Mouse (Mus musculus) layer of hippocampus, adult 2 months (tissue): ENCODE data around the gene Ccn2. TPM values are rescaled to one million over a fixed set of nuclear protein-coding genes. Genes with fewer than 3 reads are reported as not detected.

ENCODE experiments used
- DNase-seq, 2 experiments: peaks; one replicate each; pipeline ENCODE4 v3.0.0; 2022; ENCODE audit warnings: low spot score in 2 of 2
- H3K27ac ChIP-seq: fragments of 200-600 bp; 2 replicates; pipeline ENCODE4 v1.8.1; 2022
- H3K4me3 ChIP-seq: fragments of 200-600 bp; 2 replicates; pipeline ENCODE4 v1.8.1; 2022; ENCODE audit warnings: mild to moderate bottlenecking
- CTCF ChIP-seq: fragments of 200-600 bp; conservative IDR thresholded peaks from 2 replicates; pipeline ENCODE4 v1.8.1; 2022; ENCODE audit warnings: antibody characterized with exemption, mild to moderate bottlenecking, moderate library complexity
- total RNA-seq, 2 experiments: library from RNA; stranded (reverse); gene quantifications; 2 replicates each; pipeline ENCODE4 v1.2.3; 2021

Ccn2 gene
- total RNA-seq, 2 experiments from 2014 or later, result 8.5 to 9.7 TPM

GRCm38 (mm10) chr10:24636986-24637385 lies 41.7 kb downstream of the Ccn2 start:
- H3K27ac ChIP-seq, result no peak overlapping the region
- no peak for DNase-seq
- no peak for TF ChIP-seq CTCF
- H3K4me3 ChIP-seq, result no peak overlapping the region

GRCm38 (mm10) chr10:24638306-24639070 lies 43.2 kb downstream of the Ccn2 start:
- no peak for DNase-seq
- H3K4me3 ChIP-seq, result no peak overlapping the region
- TF ChIP-seq CTCF, result no peak
- no peak overlapping the region for H3K27ac ChIP-seq

GRCm38 (mm10) chr10:24639596-24639995 lies 44.4 kb downstream of the Ccn2 start:
- H3K4me3 ChIP-seq, result no peak overlapping the region
- no peak for DNase-seq
- no peak overlapping the region for H3K27ac ChIP-seq
- no peak for TF ChIP-seq CTCF

- no peak overlapping the region for H3K27ac ChIP-seq
- TF ChIP-seq CTCF, result no peak
- no peak for DNase-seq
- no peak overlapping the region for H3K4me3 ChIP-seq
Observed at GRCm38 (mm10) chr10:24640186-24640875, 45.1 kb downstream of the Ccn2 start.

GRCm38 (mm10) chr10:24641416-24642140 lies 46.3 kb downstream of the Ccn2 start:
- no peak overlapping the region for H3K27ac ChIP-seq
- no peak overlapping the region for H3K4me3 ChIP-seq
- TF ChIP-seq CTCF, result no peak
- no peak for DNase-seq

GRCm38 (mm10) chr10:24642796-24643580 lies 47.7 kb downstream of the Ccn2 start:
- Histone ChIP-seq H3K4me3 (no peak overlapping the region), H3K27ac (peak overlapping the region; percentile 34; the same call in 1 of the 2 replicates)
- peak; percentile 38 to 51 for DNase-seq
- no peak for TF ChIP-seq CTCF

GRCm38 (mm10) chr10:24645169-24645568 lies 49.9 kb downstream of the Ccn2 start:
- no peak for TF ChIP-seq CTCF
- Histone ChIP-seq H3K27ac (no peak overlapping the region), H3K4me3 (no peak overlapping the region)
- no peak for DNase-seq

Other genes starting within 250 kb of the Ccn2 start
- 1 to 10 TPM; 2.7 to 4.1 TPM for gene Enpp1, start 116.7 kb downstream of the Ccn2 start, total RNA-seq
- under 1 TPM; 0.33 to 0.56 TPM for gene Enpp3, start 247.4 kb downstream of the Ccn2 start, total RNA-seq